Mouse (Mus musculus) gonadal fat pad, adult 2 months (tissue): Measurements from ENCODE around the gene 1700086D15Rik. TPM values are rescaled to one million over a fixed set of nuclear protein-coding genes. Genes with fewer than 3 reads are reported as not detected.

Experiments used
- DNase-seq: peaks from one replicate; pipeline ENCODE4 v3.0.0-alpha.2; 2012; ENCODE audit warnings: low read depth
- polyA plus RNA-seq: library from polyadenylated mRNA; depleted of rRNA; stranded (reverse); fragments of >200 nt; gene quantifications from 2 replicates; pipeline ENCODE4 v1.2.3, GENCODE M21; 2012; rRNA removed

1700086D15Rik gene
- polyA plus RNA-seq = 0.11 TPM in 1 of 2 replicates, not detected in the other

GRCm38 (mm10) chr11:65159791-65160190 is at the start of gene 1700086D15Rik:
Gene 1700086D15Rik (minus strand): TSS chr11:65159891.
- no peak for DNase-seq

GRCm38 (mm10) chr11:65209441-65209840 is 49.8 kb upstream of the 1700086D15Rik start:
- DNase-seq = no peak

GRCm38 (mm10) chr11:65205306-65205705 is 45.6 kb upstream of the 1700086D15Rik start:
- DNase-seq = no peak

- DNase-seq = no peak
Observed at GRCm38 (mm10) chr11:65204651-65205050, 45.0 kb upstream of the 1700086D15Rik start.

- no peak for DNase-seq
Observed at GRCm38 (mm10) chr11:65203020-65203419, 43.3 kb upstream of the 1700086D15Rik start.

GRCm38 (mm10) chr11:65202236-65202635 is 42.5 kb upstream of the 1700086D15Rik start:
- DNase-seq = no peak

GRCm38 (mm10) chr11:65198026-65198425 is 38.3 kb upstream of the 1700086D15Rik start:
- no peak for DNase-seq

- DNase-seq = no peak
Observed at GRCm38 (mm10) chr11:65197280-65197679, 37.6 kb upstream of the 1700086D15Rik start.

- no peak for DNase-seq
Observed at GRCm38 (mm10) chr11:65186974-65187373, 27.3 kb upstream of the 1700086D15Rik start.

- no peak for DNase-seq
Observed at GRCm38 (mm10) chr11:65185114-65185513, 25.4 kb upstream of the 1700086D15Rik start.

GRCm38 (mm10) chr11:65170121-65170750 is 10.5 kb upstream of the 1700086D15Rik start:
- DNase-seq = no peak

GRCm38 (mm10) chr11:65162767-65163120 is 3.1 kb upstream of the 1700086D15Rik start, which contains the start of gene Arhgap44:
Gene Arhgap44 (minus strand): TSS chr11:65162961.
- no peak for DNase-seq

- DNase-seq = no peak
Observed at GRCm38 (mm10) chr11:65161881-65162766, 2.4 kb upstream of the 1700086D15Rik start.

- no peak for DNase-seq
Observed at GRCm38 (mm10) chr11:65160991-65161880, 1.5 kb upstream of the 1700086D15Rik start.

- no peak for DNase-seq
Observed at GRCm38 (mm10) chr11:65158658-65158990, 1.1 kb downstream of the 1700086D15Rik start.

- no peak for DNase-seq
Observed at GRCm38 (mm10) chr11:65157966-65158657, 1.6 kb downstream of the 1700086D15Rik start.

GRCm38 (mm10) chr11:65153006-65153405 is 6.7 kb downstream of the 1700086D15Rik start:
- peak; percentile 24 for DNase-seq

- DNase-seq = no peak
Observed at GRCm38 (mm10) chr11:65148441-65148840, 11.2 kb downstream of the 1700086D15Rik start.

- no peak for DNase-seq
Observed at GRCm38 (mm10) chr11:65142838-65143417, 16.8 kb downstream of the 1700086D15Rik start.

- no peak for DNase-seq
Observed at GRCm38 (mm10) chr11:65139030-65139429, 20.7 kb downstream of the 1700086D15Rik start.

- no peak for DNase-seq
Observed at GRCm38 (mm10) chr11:65137145-65137652, 22.5 kb downstream of the 1700086D15Rik start.
